Mouse (Mus musculus) stomach, postnatal 0 days (tissue): ENCODE results near the gene Zfp212. TPM values are rescaled to one million over a fixed set of nuclear protein-coding genes. Genes with fewer than 3 reads are reported as not detected.

Experiments
- ATAC-seq: fragments of 200-750 bp; cut with Nextera tagmentation; 2 replicates; pipeline ENCODE4 v1.8.0; 2017; ENCODE audit not compliant: low FRiP score, low TSS enrichment
- DNase-seq: peaks from one replicate; pipeline ENCODE4 v3.0.0-alpha.2; 2016; ENCODE audit warnings: low spot score
- H3K27ac ChIP-seq: fragments of 300-500 bp; sonication (generic); replicated peaks from 2 replicates; pipeline ENCODE4 v1.5.1; 2014; ENCODE audit warnings: mild to moderate bottlenecking, control low read depth
- H3K27me3 ChIP-seq: fragments of 300-500 bp; sonication (generic); 2 replicates; pipeline ENCODE4 v1.6.1; 2014; ENCODE audit warnings: low read length; ENCODE audit not compliant: control insufficient read depth, insufficient read depth
- H3K36me3 ChIP-seq: fragments of 300-500 bp; sonication (generic); 2 replicates; pipeline ENCODE4 v1.6.1; 2014; ENCODE audit warnings: low read length, mixed read lengths; ENCODE audit not compliant: control insufficient read depth, insufficient read depth
- H3K4me1 ChIP-seq: fragments of 300-500 bp; sonication (generic); replicated peaks from 2 replicates; pipeline ENCODE4 v1.6.1; 2014; ENCODE audit warnings: antibody characterized with exemption; ENCODE audit not compliant: control insufficient read depth, insufficient read depth
- H3K4me2 ChIP-seq: fragments of 300-500 bp; sonication (generic); replicated peaks from 2 replicates; pipeline ENCODE4 v1.6.1; 2014; ENCODE audit warnings: low read depth, mild to moderate bottlenecking, control low read depth, moderate library complexity
- H3K4me3 ChIP-seq: fragments of 300-500 bp; sonication (generic); 2 replicates; pipeline ENCODE4 v1.5.1; 2014; ENCODE audit warnings: low read depth, low read length, control low read depth
- H3K9ac ChIP-seq: fragments of 300-500 bp; sonication (generic); 2 replicates; pipeline ENCODE4 v1.6.1; 2014; ENCODE audit warnings: mild to moderate bottlenecking, low read length, control low read depth, mixed read lengths
- H3K9me3 ChIP-seq: fragments of 300-500 bp; sonication (generic); 2 replicates; pipeline ENCODE4 v1.6.1; 2016; ENCODE audit warnings: low read length; ENCODE audit not compliant: control insufficient read depth
- CTCF ChIP-seq: IDR thresholded peaks from 2 replicates; pipeline ENCODE4 v1.5.1; 2016; ENCODE audit warnings: antibody characterized with exemption, low read depth, mild to moderate bottlenecking, moderate library complexity
- EP300 ChIP-seq: optimal IDR thresholded peaks from 2 replicates; pipeline ENCODE3; 2016; ENCODE audit warnings: antibody characterized with exemption
- WGBS: fragments of 180-500 bp; shearing (Covaris S2); extraction: QIAGEN DNeasy Blood & Tissue Kit; methylation state at CpG from one replicate; pipeline ENCODE4 v1.1.7; 2014; 5-methylcytosine and 5-hydroxymethylcytosine counted together
- polyA plus RNA-seq: library from polyadenylated mRNA; unstranded; fragments of >200 nt; fragmentation: Nextera tagmentation; extraction: Ambion mirVana; gene quantifications from 2 replicates; pipeline ENCODE4 v1.2.1, GENCODE M21; 2015

The Zfp212 gene
- 8.1 and 8.2 TPM in 2 replicates for polyA plus RNA-seq

DNA sequence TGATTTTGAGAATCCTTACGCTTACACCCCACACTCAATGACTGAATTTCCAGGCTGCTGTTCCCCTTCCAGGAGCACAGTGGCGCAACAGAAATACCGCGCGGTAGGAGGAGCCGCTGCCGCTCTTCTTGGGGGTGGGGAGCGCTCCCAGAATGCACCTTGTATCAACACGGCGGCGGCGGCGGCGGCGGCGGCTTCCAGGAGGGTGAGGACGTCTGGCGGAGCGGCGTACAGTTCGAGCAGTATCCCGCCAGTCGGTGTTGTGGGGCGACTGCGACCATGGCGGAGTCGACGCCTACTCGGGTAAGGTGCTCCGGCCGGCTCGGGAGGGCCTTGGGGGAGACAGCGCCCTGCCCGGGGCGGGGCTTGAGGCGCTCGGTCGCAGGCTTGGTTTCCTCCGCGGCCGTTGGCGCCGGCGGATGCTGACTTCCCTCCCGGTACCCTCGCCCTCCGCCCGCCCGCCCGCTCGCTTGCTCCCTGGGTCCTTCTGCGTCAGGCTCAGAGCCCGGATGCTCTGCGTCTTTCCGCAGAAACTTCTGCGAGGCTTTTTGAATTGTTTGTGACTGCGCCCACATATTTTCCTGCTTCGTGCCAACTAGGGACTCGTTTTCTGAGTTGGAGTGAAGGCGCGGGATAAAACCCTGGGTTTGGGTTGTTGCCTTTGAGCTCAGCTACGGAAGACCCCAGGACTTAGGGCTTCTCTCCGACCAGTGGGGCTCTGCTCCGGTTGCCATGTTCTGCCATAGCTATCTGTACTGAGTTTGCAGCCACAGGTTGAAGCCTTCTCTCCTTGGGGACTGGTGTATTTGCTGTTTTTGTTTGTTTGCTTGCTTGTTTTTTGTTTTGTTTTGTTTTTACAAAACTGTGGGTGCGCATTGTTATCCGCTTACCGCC, at the start of gene Zfp212:
Zfp212 (plus strand) TSS at position 30 of the 894 bp plus-strand sequence.
- Histone ChIP-seq H3K27me3 (no peaks in the 10 kb centered on the region), H3K4me2 (peak within 1 kb of the TSS; percentile 49), H3K27ac (peak within 1 kb of the TSS; percentile 99), H3K4me3 (peak within 1 kb of the TSS; percentile 88), H3K36me3 (no peaks in the 10 kb centered on the region), H3K9ac (peak within 1 kb of the TSS; percentile 90), H3K9me3 (no peaks in the 10 kb centered on the region), H3K4me1 (no peaks in the 10 kb centered on the region)
- ATAC-seq = peak; percentile 96
- DNase-seq = peak; percentile 94
- TF ChIP-seq EP300 = no peak
- peak; percentile 80 for TF ChIP-seq CTCF
- WGBS = 3% methylated on average over 65 of the region's 67 CpGs

DNA sequence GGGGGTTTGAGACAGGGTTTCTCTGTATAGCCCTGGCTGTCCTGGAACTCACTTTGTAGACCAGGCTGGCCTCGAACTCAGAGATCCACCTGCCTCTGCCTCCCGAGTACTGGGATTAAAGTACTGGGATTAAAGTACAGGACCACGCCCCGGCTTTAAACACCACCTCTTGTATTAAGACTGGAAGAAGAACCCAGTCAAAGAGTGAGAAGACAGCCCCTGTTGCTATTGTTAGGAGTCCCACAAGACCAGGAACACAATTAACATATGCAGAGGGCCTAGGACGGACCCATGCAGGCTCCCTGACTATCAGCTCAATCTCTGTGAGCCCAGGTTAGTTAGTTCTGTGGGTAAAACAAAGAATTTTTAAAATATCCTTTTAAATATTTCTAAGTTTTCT, 48.0 kb upstream of the Zfp212 start:
- 91% methylated on average over 5 of the region's 5 CpGs for WGBS
- no peak overlapping the region for H3K4me3 ChIP-seq
- no peaks in the 10 kb centered on the region for H3K27me3 ChIP-seq
- 0 out of 2 replicates have a peak, but pooled peaks cover 2% of the 10 kb centered on the region for H3K36me3 ChIP-seq
- no peak overlapping the region for H3K27ac ChIP-seq
- no peaks in the 10 kb centered on the region for H3K9me3 ChIP-seq
- H3K4me1 ChIP-seq = no peaks in the 10 kb centered on the region
- no peak for ATAC-seq
- H3K9ac ChIP-seq = no peak overlapping the region
- DNase-seq = no peak
- H3K4me2 ChIP-seq = no peak overlapping the region
- no peak for TF ChIP-seq CTCF
- no peak for TF ChIP-seq EP300

DNA sequence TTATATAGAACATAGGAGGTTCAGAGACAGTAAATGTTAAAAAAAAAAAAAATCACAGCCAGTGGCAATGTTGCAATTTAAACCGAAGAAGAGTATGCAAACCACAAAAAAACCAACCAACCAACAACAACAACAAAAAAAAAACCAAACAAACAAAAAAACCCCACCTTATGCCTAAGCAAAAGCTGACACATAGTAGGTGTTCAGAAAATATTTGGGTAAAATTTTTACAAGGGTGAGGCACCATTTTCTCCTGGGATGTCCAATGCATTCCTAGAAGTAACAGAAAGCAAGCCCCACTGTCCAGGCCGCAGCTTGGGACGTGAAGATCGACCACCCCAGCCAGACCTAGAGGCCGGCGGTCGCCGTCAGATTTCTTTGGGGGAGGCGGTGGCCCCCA, 43.2 kb upstream of the Zfp212 start, which contains the start of gene Zfp282:
Zfp282 (plus strand) TSS at position 147 of the 400 bp plus-strand sequence.
- H3K27ac ChIP-seq = peak within 1 kb of the TSS; percentile 97
- H3K4me3 ChIP-seq = peak within 1 kb of the TSS; percentile 82
- ATAC-seq (no peak), DNase-seq (no peak)
- H3K4me1 ChIP-seq = peaks cover 8% of the 10 kb centered on the region
- 7% methylated on average over 9 of the region's 9 CpGs for WGBS
- H3K9ac ChIP-seq = peak within 1 kb of the TSS; percentile 92
- H3K9me3 ChIP-seq = no peaks in the 10 kb centered on the region
- no peaks in the 10 kb centered on the region for H3K36me3 ChIP-seq
- peak within 1 kb of the TSS; percentile 77 for H3K4me2 ChIP-seq
- no peaks in the 10 kb centered on the region for H3K27me3 ChIP-seq
- no peak for TF ChIP-seq EP300
- no peak for TF ChIP-seq CTCF

DNA sequence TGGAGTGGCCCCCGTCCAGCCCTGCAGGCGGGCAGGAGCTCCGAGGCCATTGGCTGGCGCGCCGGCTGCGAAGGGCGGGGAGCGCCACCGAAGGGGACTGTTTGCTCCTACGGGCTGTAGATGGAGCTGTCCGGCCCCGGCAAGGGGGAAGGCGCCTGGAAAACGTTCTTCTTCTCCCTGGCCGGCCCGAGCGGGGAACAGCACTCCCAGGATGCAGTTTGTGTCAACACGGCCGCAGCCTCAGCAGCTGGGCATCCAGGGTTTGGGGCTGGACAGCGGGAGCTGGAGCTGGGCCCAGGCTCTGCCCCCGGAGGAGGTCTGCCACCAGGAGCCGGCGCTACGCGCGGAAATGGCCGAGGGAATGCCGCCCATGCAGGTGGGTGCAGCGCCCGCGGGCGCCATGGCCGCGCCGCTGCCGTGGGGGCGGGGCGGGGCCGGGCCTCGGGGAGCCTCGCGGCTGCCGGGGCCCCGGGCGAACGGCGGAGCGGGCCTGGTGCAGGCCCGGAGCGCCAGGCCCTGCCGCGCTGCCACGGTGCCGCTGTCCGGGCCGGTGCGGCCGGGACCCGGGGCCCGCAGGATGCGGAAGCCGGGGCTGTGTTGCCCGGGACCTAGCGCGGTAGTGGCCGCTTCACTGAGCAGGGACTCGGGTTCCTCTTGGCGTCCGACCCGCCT, 42.7 kb upstream of the Zfp212 start:
- Histone ChIP-seq H3K4me3 (peak overlapping the region; percentile 82), H3K9me3 (no peaks in the 10 kb centered on the region), H3K36me3 (peaks cover 4% of the 10 kb centered on the region; the same call in 1 of the 2 replicates), H3K4me2 (peak overlapping the region; percentile 77), H3K4me1 (peaks cover 8% of the 10 kb centered on the region), H3K9ac (peak overlapping the region; percentile 92), H3K27ac (peak overlapping the region; percentile 97), H3K27me3 (no peaks in the 10 kb centered on the region)
- ATAC-seq (peak; percentile 97), DNase-seq (peak; percentile 94)
- WGBS = under 1% methylated on average over 58 of the region's 71 CpGs
- peak; percentile 84 for TF ChIP-seq CTCF
- TF ChIP-seq EP300 = no peak

DNA sequence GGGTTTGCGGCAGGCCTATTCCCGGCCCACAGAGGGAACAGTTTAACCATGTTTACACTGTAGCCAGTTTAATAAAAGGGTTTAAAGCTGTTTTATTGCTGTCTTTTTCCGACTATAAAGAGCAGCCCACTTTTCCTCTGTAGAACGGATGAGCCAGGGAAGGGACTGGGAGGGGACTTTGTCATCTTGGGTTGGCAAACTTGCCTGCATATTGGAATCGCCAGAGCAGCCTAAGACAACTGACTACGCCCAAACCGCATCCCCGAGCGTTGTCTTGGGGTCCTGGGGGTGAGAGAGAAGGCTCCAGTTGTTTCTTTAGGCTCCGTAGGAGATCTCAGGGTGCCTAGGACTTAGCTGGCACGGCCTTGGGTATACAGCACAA, 42.2 kb upstream of the Zfp212 start:
- Histone ChIP-seq H3K9me3 (no peaks in the 10 kb centered on the region), H3K36me3 (peaks cover 4% of the 10 kb centered on the region; the same call in 1 of the 2 replicates), H3K4me3 (peak overlapping the region; percentile 82), H3K4me2 (peak overlapping the region; percentile 77), H3K4me1 (peaks cover 8% of the 10 kb centered on the region), H3K9ac (peak overlapping the region; percentile 92), H3K27me3 (no peaks in the 10 kb centered on the region), H3K27ac (peak overlapping the region; percentile 97)
- DNase-seq = peak; percentile 23
- ATAC-seq = no peak
- no peak for TF ChIP-seq CTCF
- TF ChIP-seq EP300 = no peak
- under 1% methylated on average over 11 of the region's 11 CpGs for WGBS
